Mouse (Mus musculus) heart, embryonic 15.5 days (tissue): ENCODE measurements at regions not wholly inside any gene's neighbourhood (a gene's known extent, or its start where the extent isn't known, plus 50 kb on each side); places are given as distances from the start of the nearest gene placed in this dataset.
"Not testable (repeated sequence)": the region's sequence is repeated elsewhere in the genome, so short reads cannot be mapped to it uniquely, and the experiment has no call there.

ENCODE experiments used
- ATAC-seq: fragments of 200-750 bp; cut with Nextera tagmentation; replicated peaks from 2 replicates; pipeline ENCODE4 v1.8.0; 2017; ENCODE audit warnings: low read depth, moderate TSS enrichment; ENCODE audit not compliant: insufficient number of reproducible peaks, insufficient read depth, low FRiP score
- H3K27ac ChIP-seq: fragments of 300-500 bp; sonication (generic); 2 replicates; pipeline ENCODE4 v1.5.1; 2015; ENCODE audit warnings: mild to moderate bottlenecking, inconsistent platforms
- H3K27me3 ChIP-seq: fragments of 300-500 bp; sonication (generic); 2 replicates; pipeline ENCODE4 v1.6.1; 2015; ENCODE audit warnings: inconsistent platforms
- H3K36me3 ChIP-seq: fragments of 300-500 bp; sonication (generic); 2 replicates; pipeline ENCODE4 v1.6.1; 2015; ENCODE audit warnings: mild to moderate bottlenecking, inconsistent platforms
- H3K4me1 ChIP-seq: fragments of 300-500 bp; sonication (generic); replicated peaks from 2 replicates; pipeline ENCODE4 v1.6.1; 2015; ENCODE audit warnings: inconsistent platforms
- H3K4me2 ChIP-seq: fragments of 300-500 bp; sonication (generic); 2 replicates; pipeline ENCODE4 v1.6.1; 2015; ENCODE audit warnings: inconsistent platforms, mild to moderate bottlenecking, moderate library complexity
- H3K4me3 ChIP-seq: fragments of 300-500 bp; sonication (generic); 2 replicates; pipeline ENCODE4 v1.5.1; 2015; ENCODE audit warnings: mild to moderate bottlenecking, inconsistent platforms
- H3K9ac ChIP-seq: fragments of 300-500 bp; sonication (generic); 2 replicates; pipeline ENCODE4 v1.6.1; 2015; ENCODE audit warnings: mild to moderate bottlenecking, inconsistent platforms
- H3K9me3 ChIP-seq: fragments of 300-500 bp; sonication (generic); replicated peaks from 2 replicates; pipeline ENCODE4 v1.6.1; 2016; ENCODE audit warnings: inconsistent platforms
- WGBS: fragments of 180-500 bp; shearing (Covaris S2); methylation state at CpG from one replicate; pipeline ENCODE4 v1.1.7; 2015; ENCODE audit warnings: mixed read lengths; 5-methylcytosine and 5-hydroxymethylcytosine counted together

DNA sequence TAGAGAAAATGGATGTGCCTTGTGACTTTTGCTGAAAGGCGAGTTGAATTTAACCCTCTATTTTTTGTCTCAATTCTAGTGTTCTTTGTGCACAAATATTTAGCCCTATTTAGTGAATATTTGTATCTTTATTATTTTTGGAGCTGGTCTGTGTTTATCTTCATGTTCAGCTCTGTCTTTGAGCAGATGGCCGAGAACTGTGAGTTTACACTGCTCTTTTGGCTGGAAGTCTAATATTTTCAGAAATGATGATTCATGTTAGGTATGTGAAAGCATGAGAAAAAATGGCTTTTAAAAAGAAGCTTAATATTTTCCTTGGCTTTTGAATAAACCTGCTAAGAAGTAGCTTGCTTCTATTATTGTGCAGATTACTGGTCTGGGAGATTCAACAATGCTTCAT lies 505.4 kb downstream of the Sema5a start:
- Histone ChIP-seq H3K4me1 (no peaks in the 10 kb centered on the region), H3K36me3 (no peaks in the 10 kb centered on the region), H3K27me3 (no peaks in the 10 kb centered on the region), H3K4me2 (no peak overlapping the region), H3K4me3 (no peak overlapping the region), H3K9me3 (no peaks in the 10 kb centered on the region), H3K27ac (no peak overlapping the region), H3K9ac (no peak overlapping the region)
- no peak for ATAC-seq
- WGBS, result 58% methylated on average over 2 of the region's 2 CpGs

DNA sequence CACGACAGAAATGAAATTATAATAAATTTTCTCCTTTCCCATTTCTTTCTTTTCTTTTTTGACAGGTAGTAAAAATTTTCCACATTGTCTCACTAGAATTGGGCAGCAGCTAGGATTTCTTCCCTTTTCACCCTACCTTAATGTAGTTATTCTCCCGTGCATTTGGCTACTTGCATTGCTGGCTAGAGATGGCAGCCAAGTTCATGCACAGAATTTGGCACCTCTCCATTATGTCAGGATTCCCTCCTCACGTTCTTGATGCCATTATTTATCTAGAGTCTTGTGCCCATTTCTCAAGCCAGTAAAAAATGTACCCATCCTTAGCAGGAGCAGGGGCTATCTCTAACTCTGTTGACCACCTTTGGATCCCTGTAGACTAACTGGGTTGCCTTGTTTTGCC lies 507.4 kb downstream of the Sema5a start:
- no peak overlapping the region for H3K4me2 ChIP-seq
- WGBS, result 44% methylated on average over 3 of the region's 3 CpGs
- H3K27ac ChIP-seq, result no peak overlapping the region
- no peak overlapping the region for H3K9ac ChIP-seq
- no peak overlapping the region for H3K4me3 ChIP-seq
- H3K9me3 ChIP-seq, result no peaks in the 10 kb centered on the region
- no peak for ATAC-seq
- no peaks in the 10 kb centered on the region for H3K4me1 ChIP-seq
- no peaks in the 10 kb centered on the region for H3K36me3 ChIP-seq
- no peaks in the 10 kb centered on the region for H3K27me3 ChIP-seq

DNA sequence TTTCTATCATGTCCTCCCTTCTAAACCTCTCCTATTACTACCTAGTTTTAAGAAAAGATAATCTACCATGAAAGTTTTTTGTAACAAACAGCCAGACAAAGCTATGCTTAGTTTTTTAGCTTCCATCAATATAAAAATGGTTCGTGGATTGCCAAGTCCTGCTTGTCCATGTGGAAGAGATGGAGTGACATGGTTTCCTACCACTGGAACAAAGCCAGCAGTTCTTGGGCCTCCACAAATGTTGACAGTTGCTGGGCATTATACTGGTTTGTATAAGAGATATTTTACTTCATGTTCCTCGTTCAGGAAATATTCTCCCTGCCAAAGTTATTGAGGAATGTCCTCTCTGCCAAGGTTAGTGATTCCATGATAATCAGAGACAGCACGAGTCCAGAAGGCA lies 515.5 kb downstream of the Sema5a start:
- Histone ChIP-seq H3K4me3 (no peak overlapping the region), H3K4me2 (no peak overlapping the region), H3K36me3 (no peaks in the 10 kb centered on the region), H3K9me3 (peaks cover 6% of the 10 kb centered on the region; the same call in 1 of the 2 replicates), H3K4me1 (no peaks in the 10 kb centered on the region), H3K27ac (no peak overlapping the region), H3K27me3 (0 out of 2 replicates have a peak, but pooled peaks cover 3% of the 10 kb centered on the region), H3K9ac (no peak overlapping the region)
- no peak for ATAC-seq
- WGBS, result 52% methylated on average over 3 of the region's 3 CpGs

DNA sequence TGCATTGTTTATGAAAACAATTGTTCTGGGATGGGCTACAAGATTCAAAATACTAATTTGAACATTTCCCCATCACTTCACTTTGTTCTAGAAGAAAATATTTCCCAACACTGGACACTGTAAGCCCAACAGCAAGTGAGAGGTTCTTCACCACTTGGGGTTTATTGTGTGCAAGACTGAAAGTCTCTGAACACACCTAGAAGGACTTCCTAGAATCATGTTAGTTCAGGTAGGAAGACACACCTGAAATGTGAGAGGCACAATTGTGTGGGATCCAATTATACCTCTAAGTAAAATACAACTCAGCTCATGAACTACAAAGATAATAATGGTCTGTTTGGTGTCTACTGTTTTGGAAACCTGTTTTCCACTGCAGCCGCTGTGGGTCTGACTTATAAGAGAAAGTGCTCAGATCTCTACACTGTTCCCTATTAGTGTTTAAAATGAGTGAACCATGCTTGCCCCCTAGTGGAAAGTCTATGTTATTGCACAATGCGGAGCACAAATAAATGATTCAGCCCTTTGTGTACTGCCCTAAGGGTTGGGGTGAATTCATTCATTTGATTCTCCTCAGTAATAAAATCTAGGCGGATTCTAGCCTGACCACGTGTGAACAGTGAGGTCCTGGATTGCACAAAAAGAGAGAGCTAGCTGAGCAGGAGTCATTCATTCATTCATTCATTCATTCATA lies 521.5 kb downstream of the Sema5a start:
- no peak for ATAC-seq
- no peaks in the 10 kb centered on the region for H3K36me3 ChIP-seq

DNA sequence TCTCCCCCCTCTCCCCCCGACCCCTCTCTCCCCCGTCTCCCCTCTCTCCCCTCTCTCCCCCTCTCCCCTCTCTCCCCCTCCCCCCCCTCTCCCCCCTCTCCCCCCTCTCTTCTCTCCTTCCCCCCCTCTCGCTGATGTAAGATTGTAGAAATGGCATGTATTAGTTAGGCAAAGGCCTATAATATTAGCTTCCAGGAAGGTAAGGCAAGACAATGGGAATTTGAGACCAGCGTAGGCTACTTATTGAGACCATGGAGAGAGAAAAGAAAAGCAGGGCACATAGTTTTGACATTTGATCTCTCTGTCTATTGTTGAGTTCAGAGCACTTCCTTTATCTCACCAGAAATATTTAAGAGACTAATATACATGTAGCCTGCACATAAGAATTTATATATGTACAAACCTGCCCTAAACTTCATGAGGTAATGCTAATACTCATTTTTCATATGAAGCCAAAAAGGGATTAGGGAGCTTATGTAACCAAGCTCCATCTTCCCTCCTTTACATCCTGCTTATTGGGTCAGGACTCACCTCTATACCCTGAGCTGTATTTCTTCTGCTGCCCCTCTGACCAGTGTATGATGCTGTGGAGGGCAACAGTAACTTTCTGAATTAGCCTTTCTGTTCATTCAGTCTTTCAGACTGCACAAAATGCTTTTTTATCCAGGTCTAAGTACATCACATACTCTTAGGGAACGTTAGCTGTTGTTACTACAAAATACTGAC lies 522.3 kb downstream of the Sema5a start:
- Histone ChIP-seq H3K36me3 (no peaks in the 10 kb centered on the region), H3K27me3 (no peaks in the 10 kb centered on the region), H3K9me3 (no peaks in the 10 kb centered on the region), H3K4me3 (no peak overlapping the region), H3K4me1 (no peaks in the 10 kb centered on the region), H3K4me2 (no peak overlapping the region), H3K9ac (no peak overlapping the region), H3K27ac (no peak overlapping the region)
- no peak for ATAC-seq
- WGBS, result 80% methylated on average over 2 of the region's 5 CpGs

More for the DNA sequence above, 521.5 kb downstream of the Sema5a start:
- H3K9me3 ChIP-seq, result no peaks in the 10 kb centered on the region
- no peak overlapping the region for H3K9ac ChIP-seq
- 6% methylated on average over 4 of the region's 4 CpGs for WGBS
- no peak overlapping the region for H3K4me3 ChIP-seq
- H3K4me2 ChIP-seq, result no peak overlapping the region
- no peaks in the 10 kb centered on the region for H3K27me3 ChIP-seq
- H3K4me1 ChIP-seq, result no peaks in the 10 kb centered on the region
- H3K27ac ChIP-seq, result no peak overlapping the region

DNA sequence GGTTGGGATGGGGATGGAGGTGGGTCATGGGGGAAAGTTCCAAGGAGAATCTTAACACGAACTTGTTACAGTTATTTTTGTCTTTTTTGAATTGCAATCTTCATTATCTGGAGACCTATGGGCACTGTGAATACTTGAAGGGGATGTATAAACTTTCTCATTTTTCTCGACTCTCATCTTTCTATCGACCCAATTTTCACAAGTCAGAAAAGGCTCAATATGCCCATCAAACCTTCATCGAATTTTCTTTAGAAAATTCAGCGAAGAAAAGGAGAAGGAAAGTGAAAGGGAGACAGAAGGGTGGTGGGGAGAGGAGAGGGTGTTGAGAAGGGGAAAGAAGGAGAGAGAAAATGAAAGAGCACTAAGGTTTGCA lies 533.6 kb downstream of the Sema5a start:
- Histone ChIP-seq H3K4me2 (peak overlapping the region; percentile 78), H3K4me3 (peak overlapping the region; percentile 59)
- H3K36me3 ChIP-seq, ATAC-seq, H3K9me3 ChIP-seq, H3K27me3 ChIP-seq, H3K27ac ChIP-seq, H3K4me1 ChIP-seq, H3K9ac ChIP-seq: not testable (repeated sequence)
- WGBS, result 30% methylated on average over 5 of the region's 5 CpGs

DNA sequence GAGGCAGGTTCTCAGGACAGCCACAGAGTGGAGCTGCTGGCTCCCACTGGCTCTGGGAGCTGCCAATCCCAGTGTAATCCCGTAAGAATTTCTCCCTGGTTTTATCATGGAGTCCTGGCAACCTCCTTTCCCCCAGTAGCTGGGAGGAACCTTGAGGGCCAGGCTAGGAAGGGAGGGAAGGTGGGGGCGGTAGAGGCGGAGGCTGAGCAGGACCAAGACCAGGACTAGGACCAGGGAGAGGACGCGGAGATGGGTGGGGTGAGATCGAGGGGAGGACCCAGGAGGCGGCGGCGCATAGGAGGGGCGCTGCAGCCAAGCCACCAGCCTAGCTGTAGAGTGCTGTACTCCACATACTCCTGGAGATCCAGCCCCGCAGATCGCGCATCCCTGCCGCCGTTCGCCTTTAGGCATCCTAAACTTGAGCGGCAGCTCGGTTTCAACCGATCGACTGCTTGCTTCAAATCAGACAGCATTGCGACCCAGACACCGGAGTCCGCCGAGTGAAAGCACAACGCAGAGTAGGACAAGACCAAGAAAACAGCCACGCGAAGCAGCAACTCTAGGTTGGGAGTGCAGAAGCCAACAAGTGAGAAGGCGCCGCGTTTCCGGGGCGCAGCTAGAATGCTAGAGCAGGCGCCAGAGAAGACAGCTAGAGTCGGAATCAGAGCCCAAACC lies 534.1 kb downstream of the Sema5a start:
- peak; percentile 93 for ATAC-seq
- Histone ChIP-seq H3K4me3 (peak overlapping the region; percentile 59), H3K9ac (peak overlapping the region; percentile 53), H3K4me2 (peak overlapping the region; percentile 78), H3K27ac (peak overlapping the region; percentile 53)
- not testable (repeated sequence) for H3K27me3 ChIP-seq, H3K36me3 ChIP-seq, H3K4me1 ChIP-seq, H3K9me3 ChIP-seq
- WGBS, result 0% methylated on average over 33 of the region's 34 CpGs

DNA sequence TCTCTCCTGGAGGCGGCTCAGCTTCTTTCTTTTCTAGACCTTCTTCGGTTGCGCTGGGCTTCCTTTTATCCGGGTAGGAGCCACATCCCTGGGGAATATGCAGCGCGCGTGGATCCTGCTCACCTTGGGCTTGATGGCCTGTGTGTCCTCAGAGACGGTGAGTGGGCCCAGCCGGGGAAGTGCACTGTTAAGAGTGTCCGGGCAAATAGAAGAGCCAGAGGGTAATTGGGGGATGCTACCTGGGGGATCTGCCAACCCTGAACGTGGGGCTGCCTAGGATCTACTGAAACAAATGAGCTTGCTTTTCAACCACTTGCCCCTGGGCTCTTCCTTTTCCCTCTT lies 534.6 kb downstream of the Sema5a start:
- peak overlapping the region; percentile 53 for H3K27ac ChIP-seq
- not testable (repeated sequence) for H3K4me1 ChIP-seq, H3K9me3 ChIP-seq, H3K27me3 ChIP-seq, H3K36me3 ChIP-seq
- peak overlapping the region; percentile 59 for H3K4me3 ChIP-seq
- peak; percentile 43; the same call in 1 of the 2 replicates for ATAC-seq
- H3K9ac ChIP-seq, result peak overlapping the region; percentile 53
- 7% methylated on average over 11 of the region's 11 CpGs for WGBS
- peak overlapping the region; percentile 78 for H3K4me2 ChIP-seq

DNA sequence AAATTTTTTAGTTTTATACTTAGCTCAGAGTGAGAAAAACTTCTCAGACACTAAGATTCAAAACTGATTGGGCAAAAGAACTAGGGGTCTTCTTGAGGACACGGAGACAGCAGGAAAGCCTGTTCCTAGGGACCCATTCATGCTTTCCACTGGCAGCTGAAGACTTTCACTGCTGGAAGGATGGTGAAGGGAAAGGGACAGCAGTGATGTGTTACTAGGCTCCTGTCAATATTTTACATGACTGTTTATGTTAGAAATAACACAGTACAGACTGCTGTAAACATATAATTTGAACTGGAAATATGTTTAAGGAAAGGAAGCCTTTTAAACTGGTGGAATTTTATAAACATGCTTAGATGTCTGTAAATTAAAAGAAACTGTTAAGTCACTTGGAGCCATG lies 537.0 kb downstream of the Sema5a start:
- WGBS, result 41% methylated on average over 1 of the region's 1 CpGs
- H3K9ac ChIP-seq, ATAC-seq, H3K27me3 ChIP-seq, H3K4me2 ChIP-seq, H3K4me3 ChIP-seq, H3K4me1 ChIP-seq, H3K36me3 ChIP-seq, H3K9me3 ChIP-seq, H3K27ac ChIP-seq: not testable (repeated sequence)

DNA sequence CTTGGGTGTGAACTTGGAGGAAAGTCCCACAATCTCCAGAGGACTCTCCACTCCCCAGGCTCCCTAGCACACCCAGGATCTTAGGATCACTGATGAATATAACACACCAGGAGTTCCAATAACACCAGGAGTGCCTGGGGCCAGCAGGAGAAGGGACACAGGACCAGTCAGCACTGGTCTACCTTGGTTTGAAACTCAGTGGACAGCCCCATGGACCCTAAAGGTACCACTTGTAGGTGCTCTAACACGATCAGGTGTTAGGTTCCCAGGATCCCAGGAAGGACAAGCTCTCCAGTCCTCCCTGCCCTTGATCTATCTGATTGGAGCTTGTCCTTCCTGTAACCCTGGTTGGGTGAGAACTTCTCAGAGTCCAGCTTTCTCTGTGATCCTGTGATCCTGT lies 554.6 kb downstream of the Sema5a start:
- no peak overlapping the region for H3K27ac ChIP-seq
- H3K27me3 ChIP-seq, result no peaks in the 10 kb centered on the region
- no peak overlapping the region for H3K4me3 ChIP-seq
- no peak; the same call in 1 of the 2 replicates for ATAC-seq
- H3K9ac ChIP-seq, result no peak overlapping the region
- peaks cover 10% of the 10 kb centered on the region for H3K36me3 ChIP-seq
- WGBS, result 69% methylated on average over 1 of the region's 1 CpGs
- no peak overlapping the region for H3K4me2 ChIP-seq
- H3K9me3 ChIP-seq, result no peaks in the 10 kb centered on the region
- H3K4me1 ChIP-seq, result no peaks in the 10 kb centered on the region

DNA sequence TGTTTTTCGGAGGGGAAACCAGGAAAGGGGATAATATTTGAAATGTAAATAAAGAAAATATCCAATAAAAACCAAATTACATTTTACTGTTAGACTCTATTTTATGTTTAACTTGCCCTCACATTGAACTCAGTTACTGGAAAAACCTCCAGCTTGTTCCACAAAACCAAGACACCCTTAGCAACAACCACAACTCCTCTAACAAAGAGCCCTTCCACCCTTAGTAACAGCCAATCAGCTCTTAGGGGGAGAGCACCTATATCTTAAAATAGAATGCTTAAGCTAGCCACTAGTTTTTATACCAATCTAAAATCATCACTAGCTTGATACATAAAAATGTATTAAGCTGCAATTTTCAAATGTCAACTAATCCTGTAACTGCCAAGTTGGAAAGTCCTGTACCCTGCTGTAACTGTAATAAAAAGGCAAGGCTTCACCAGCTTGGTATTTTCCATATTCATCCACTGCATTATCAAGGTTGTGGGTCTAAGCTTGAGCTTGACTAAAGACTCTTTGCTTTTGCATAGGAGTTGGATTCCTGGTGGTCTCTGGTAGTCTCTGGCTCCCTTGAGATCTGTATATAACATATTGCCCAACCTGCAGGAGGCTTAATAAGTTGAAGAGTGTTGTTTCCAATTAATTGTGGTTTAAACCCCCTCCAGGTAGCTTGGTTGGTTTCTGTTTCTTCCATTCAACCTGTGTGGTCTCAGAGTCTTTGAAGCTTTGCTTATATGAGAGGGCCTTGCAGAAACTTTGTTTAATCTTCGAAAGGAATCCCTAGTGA lies 566.4 kb downstream of the Sema5a start:
- no peaks in the 10 kb centered on the region for H3K4me1 ChIP-seq
- WGBS, result 56% methylated on average over 2 of the region's 2 CpGs
- H3K4me3 ChIP-seq, result no peak overlapping the region
- ATAC-seq, result no peak
- H3K9ac ChIP-seq, result no peak overlapping the region
- H3K36me3 ChIP-seq, result no peaks in the 10 kb centered on the region
- no peaks in the 10 kb centered on the region for H3K27me3 ChIP-seq
- H3K9me3 ChIP-seq, result no peaks in the 10 kb centered on the region
- H3K4me2 ChIP-seq, result no peak overlapping the region
- H3K27ac ChIP-seq, result no peak overlapping the region
